Mouse (Mus musculus) liver, adult 2 months (tissue): ENCODE results near the gene Phf1.

Experiments used
- CTCF ChIP-seq: fragments of 200-500 bp; IDR thresholded peaks from 2 replicates; pipeline ENCODE4 v1.5.1; 2011; ENCODE audit warnings: low read depth, low read length, control low read depth
- POLR2A ChIP-seq: fragments of 200-500 bp; IDR thresholded peaks from 2 replicates; pipeline ENCODE4 v1.6.1; 2011; ENCODE audit warnings: low read length, control low read depth; ENCODE audit not compliant: insufficient read depth; ENCODE audit errors: extremely low read depth

DNA sequence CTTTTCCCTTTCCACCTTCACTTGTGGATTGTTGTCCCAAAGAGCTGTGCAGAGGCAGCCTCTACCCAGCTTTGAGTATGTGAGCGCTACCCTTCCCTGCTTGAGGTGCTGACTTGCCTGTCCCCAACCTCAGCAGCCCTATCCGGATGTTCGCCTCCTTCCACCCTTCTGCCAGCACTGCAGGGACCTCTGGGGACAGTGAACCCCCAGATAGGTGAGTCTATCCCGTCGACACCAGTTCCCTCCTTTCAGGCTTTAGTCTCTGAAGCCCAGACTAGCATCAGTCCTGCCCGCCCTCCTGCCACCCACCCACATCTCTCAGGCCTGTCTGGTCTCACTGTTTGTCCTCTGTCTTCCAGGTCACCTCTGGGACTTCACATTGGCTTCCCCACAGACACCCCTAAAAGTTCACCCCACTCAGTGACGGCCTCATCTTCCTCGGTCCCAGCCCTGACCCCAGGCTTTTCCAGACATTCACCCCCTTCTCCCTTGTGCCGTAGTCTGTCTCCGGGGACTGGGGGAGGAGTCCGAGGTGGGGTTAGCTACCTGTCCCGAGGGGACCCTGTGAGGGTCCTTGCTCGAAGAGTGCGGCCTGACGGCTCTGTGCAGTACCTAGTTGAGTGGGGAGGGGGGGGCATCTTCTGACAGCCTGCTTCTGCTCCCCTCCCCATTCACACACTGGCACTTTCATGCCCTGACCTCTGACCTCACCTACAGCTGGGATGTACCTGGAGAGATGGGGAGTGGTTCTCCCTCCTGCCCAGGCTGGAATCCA lies 4.3 kb downstream of the Phf1 start:
- TF ChIP-seq CTCF (no peak), POLR2A (no peak)
